Mouse (Mus musculus): ENCODE measurements around the gene Stt3b.

The Stt3b gene

DNA sequence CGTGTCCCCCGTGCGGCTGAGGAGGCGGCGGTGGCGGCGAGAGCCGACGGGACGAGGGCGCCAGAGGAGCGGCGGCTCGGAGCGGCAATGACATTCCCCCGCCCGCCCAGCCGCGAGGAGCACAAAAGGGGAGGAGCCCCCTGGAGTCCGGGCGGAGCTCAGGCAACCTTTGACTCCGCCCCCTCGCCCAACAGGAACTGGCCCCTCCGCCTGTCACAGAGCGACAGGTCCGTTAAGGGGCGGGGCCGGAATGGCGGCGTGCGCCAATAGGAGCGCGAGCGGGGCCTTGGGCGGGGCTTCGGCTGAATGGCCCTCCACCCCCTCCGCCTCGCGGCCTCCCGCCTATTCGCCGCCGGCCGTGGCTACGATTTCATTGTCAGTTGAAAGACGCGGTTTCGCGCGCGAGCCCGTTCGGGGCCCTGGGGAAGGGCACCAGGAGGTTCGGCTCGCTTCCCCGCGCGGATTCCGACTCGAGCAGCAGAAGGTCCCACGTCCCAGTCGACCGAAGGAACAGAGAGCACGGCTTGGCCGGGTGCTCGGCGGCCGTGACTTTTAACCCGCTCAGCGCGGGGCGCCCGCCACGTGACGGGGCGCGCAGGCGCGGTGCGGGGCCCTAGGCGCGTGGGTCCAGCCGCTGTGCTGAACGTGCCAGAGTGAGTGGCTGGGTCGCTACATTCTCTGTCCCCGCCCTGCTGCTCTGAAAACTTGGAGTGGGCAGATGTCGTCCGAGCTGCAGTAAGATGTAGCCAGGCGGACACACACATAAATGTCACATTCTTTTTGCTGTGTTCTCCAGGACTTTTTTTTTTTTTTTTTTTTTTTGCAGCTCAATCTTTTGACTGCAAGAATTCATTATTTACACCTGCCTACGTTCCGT lies at the start of gene Stt3b:
Gene Stt3b, minus strand, starts transcription at position 76 of the 877 bp plus-strand sequence.
- DNase-seq (ENCODE audit: low spot score in 2 of 2) = peak; percentile 99 to 100

DNA sequence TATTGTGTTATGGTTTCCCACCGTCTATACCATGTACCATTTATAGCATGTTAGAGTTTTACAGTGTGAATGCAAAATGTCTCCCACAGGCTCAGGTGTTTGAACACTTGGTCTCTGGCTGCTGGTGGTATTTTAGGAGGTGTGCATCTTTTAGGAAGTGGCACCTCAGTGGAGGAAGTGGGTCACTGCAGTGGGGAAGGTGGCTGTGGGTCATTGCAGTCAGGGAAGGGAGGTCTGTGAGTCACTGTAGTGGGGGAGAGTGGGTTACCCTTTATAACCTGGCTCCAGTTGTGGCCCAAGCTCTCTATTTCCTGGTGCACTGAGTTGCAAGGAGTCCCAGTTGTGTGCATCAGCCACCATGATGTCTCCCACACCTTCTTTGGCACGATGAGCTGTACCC lies 48.2 kb upstream of the Stt3b start:
- no peak for DNase-seq (ENCODE audit: low spot score in 2 of 2)

DNA sequence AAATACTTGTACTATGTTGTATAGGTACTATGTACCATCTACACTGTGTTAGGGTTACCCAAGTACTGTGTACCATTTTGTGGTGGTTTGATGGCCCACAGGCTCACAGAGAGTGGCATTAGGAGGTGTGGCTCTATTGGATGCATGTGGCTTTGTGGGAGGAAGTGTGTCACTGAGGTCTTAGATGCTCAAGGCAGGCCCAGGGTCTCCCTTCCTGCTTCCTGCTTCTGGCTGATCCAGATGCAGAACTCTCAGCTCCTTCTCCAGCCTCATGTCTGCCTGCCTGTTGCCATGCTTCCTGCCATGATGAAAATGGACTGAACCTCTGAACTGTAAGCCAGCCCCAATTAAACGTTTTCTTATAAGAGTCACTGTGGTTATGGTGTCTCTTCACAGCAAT lies 47.8 kb upstream of the Stt3b start:
- no peak for DNase-seq (ENCODE audit: low spot score in 2 of 2)

DNA sequence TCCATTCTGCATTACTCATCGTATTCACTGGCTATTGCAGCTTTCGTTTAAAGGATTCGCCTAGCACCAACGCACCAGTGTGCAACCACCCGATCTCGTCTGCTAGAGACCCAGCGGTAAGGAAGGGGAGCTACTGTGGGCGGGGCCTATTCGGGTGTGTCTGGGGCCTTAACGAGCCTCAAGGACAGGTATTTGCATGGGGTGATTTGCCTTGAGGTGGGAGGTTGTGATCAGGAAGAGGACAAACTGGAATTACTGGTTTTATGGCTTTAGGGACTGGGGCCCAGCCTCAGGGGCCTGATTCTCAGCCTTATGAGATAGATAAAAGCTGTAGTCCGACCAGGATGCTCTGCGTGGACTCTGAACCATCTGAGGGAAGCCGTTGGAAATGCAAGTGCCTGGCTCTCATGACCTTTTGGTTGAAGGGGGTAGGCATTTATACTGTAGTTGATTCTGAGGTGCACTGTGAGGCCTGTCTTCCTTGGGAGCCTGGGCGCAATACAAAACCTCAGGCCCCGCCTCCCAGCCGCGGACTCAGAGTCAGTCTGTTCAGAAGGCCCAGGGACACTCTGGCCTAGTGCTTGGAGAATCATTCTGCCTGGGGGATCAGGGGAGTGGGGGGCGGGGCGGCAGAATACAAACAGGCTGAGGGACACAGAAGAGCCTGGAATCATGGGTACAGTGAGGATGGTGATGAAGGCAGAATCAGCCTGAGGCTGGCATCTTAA lies 46.7 kb upstream of the Stt3b start:
- DNase-seq (ENCODE audit: low spot score in 2 of 2) = peak; percentile 69 to 80

DNA sequence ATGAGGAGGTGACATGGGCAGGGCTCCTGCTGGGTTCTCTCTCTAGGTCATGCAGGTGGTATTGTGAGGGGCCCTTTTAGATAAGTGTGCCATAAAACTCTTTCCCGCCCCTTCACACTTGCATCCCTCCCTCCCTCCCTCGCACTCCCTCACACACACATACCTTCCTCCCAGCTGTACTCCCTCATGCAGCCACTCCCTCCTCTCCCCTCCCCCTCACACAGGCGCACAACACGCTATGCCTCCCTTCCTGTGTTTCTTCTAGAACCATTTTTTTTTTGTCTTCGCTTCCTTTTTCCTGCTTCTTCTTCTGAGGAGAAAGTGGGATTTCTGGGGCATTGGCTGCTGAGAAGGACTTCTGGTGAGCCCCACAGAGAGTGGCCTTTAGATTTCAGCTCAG lies 45.8 kb upstream of the Stt3b start:
- DNase-seq (ENCODE audit: low spot score in 2 of 2) = peak in 1 of 2 experiments; percentile 27

DNA sequence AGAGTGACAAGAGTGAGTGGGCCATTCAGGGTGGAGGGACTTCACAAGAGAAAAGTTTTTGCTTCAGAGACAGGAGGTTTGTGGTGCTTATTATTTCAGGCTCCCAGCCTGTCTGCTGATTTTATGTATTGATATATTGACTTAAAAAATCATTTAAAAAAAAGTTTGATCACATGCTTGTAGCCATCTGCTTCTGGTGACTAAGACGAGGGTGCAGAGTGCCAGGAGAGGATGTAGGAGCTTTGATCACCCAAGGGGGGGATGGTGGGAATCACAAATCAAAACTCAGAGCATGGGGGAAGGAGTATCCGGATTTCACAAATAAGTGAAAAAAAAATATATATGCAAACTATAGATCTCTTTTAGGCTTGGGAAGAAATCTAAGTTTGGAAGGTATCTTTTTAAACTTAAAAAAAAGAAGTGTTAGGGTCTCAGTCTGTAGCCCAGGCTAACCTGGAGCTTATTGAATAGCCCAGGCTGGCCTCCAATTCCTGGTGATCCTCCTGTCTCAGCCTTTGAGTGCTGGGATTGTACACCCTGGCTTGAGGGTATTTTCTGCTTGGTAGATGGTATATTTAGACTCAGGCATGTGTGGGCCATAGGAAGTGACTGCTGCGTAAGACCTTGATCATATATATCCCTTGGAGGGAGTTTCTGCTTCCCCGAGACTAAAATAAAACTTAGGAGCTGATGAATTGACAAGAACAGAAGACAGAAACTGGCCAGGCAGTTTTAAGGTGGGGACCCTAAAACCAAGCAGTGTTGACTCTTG lies 39.7 kb upstream of the Stt3b start:
- DNase-seq (ENCODE audit: low spot score in 2 of 2) = no peak

DNA sequence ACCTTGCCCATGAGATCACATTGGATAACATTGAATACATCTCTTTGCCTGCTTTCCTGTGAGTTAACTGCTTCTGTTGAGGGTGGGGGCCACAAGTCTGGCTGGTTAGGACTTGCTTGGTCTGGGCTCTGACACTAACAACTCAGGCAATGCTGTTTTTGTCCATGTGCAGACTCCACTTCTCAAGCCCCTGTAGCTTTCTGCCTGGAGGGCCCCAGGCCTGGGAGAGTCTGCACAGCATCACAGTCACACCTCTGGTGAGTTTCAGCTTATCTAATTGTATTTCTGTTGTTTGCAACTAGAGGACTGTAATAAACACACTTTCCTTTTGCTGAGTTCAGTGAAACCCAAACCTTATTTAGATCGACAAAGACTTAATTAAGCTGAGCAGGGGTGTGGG lies 38.9 kb upstream of the Stt3b start:
- DNase-seq (ENCODE audit: low spot score in 2 of 2) = no peak

DNA sequence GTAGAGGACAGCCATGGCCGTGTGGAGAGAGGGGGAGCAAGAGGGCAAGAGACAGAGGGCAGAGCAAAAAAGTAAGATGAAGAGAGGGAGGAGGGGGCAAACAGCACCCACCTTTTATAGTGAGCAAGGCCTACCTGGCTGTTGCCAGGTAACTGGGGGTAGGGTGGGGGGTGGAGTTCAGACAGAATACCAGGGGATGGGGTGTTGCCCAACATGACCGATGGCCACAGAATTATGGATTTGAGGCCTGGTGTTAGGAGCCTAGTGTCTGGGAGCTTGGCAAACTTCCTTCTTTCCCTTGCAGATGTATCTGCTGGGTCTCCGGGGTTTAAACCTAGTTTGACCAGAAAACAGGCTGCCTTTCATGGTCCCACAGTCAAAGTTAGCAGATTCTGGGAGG lies 34.7 kb upstream of the Stt3b start:
- no peak for DNase-seq (ENCODE audit: low spot score in 2 of 2)

DNA sequence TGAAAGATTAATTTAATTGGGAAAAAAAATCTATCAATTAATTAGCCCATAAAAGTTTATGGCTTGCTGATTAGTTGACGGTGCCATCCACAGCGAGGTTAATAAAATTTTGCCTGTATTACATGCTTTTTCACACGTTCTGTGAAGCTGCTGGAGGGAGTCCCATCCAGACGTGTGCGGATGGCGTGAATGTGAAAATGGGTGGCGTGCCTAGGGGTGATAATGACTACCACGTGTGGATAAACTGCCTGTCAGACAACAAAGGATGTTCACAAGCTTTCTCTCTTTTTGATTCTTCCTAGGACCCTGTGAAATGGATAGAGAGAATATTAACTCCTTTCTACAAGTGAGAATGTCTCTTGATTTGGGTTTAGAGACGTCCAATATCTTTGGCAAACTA lies 31.4 kb upstream of the Stt3b start:
- DNase-seq (ENCODE audit: low spot score in 2 of 2) = no peak

DNA sequence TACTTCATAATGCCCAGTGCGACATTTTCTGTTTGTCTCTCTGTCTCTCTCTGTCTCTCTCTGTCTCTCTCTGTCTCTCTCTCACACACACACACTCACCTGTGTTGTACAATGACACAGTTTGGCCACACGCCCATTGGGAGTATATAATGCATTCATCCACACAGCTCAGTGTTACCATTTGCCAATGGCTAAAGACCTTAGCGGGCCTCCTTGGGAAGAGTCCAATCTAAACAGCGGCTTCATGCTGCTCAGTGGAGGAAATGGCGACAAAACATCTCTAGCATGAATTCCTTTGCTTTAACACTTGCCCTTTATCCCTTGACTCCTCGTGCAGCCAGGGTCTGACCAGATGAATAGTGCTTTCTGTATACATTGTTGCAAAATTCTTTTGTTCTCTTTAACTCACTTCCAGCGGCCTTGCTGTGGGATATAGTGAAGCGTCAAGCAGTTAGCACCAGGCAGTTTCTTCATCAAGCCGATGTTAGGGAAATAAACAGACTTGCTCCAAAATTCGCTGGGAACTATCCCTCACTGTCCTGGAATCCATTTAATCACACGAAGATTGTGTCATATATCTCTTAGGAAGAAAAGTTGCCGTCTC lies 30.1 kb upstream of the Stt3b start:
- DNase-seq (ENCODE audit: low spot score in 2 of 2) = no peak

DNA sequence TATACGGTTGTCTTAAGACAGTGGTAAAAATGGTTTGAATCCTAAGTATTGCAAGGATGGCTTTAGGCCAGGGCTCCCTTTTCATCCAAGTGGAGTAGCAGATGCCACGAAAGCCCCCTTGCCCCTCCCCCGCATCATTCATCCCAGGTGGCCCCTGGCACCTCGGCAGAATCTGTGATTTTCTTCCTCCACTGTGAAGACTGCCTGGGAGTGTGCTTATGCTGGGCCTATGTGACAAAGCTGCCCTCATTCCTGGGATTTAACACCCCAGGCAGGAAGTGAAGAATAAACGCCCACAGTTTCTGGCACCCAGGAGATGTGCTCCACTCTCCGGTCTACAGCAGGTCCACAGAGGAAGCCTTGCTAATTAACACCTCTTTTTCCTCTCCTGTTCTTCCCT lies 28.6 kb upstream of the Stt3b start:
- DNase-seq (ENCODE audit: low spot score in 2 of 2) = no peak

DNA sequence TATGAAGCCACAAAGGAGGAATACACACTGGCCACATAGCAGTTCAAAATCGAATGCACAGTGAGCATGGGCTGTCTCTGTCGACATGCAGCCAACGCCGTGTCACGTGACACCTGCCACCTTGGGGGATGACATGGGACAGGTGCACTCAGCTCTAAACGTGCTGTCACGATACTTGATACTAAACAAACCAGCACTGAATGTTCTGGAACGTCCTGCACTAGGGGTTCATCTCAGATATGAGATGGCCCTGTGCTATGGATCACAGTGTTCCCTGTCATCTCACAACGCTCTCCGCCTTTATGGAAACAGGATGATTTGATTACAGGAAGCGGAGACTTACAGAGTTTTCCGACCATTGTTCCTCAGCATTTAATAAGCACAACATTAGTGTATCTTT lies 22.8 kb upstream of the Stt3b start:
- DNase-seq (ENCODE audit: low spot score in 2 of 2) = no peak

DNA sequence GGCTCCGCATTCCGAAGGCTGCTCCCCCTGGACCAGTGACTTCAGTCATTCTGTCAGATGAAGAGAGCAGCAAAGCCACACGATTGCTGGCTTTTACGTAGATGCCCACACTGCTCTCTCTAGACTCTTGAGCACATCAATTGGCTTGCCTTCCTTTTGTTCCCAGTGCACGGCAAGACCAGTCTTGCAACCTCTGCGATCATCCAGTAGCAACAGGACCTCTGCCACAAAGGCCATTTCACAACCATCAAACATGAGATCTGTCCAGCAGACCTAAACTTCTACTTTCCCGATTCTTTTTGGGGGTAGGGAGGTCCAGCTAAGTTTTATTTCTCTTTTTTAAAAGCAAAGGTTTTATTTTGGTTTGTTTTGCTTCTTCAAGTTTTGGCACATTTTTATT lies 22.1 kb upstream of the Stt3b start:
- DNase-seq (ENCODE audit: low spot score in 2 of 2) = no peak

DNA sequence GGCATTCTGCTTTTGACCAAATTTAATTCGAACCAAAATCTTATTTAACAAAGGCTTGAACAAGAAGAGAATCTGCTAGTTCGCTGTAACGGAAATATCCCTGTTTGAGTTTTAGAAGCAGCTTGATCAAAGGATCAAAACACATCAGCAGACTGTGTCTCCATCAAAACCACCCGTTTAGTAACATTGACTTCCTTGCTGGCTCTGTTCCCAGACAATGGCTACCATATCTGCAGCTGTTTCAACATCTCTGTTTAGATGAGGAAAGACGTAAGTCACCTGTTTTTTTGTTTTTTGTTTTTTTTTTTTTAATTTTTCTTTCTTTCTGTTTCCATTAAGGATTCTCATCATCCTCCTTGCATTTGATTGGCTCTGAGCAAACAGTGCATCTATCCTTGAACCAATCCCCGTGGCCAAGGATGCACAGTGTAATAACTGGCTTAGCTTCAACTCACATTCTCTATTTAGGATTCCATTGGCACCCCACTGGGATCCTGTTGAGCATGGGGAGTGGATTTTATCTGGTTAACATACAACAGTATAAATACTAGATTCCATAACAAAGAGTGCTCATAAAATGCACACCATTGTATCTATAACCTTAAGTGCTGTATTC lies 20.7 kb upstream of the Stt3b start:
- no peak for DNase-seq (ENCODE audit: low spot score in 2 of 2)

DNA sequence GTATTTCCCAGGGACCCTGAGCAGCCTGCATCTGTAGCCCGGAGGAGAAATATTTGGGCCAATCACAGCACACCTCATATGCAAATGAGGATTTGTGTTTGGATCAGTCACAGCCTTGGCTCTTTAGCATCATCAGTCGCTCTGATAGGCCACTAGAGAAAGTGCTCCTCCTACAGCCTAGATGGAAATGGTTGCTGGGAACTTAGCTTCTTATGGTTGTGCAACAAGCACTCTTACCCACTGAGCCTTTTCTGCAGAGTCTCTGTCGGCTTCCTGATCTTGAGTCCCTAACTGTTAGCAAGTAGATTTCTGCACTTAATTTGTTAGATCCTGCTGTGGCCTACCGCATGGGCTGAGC lies 16.3 kb upstream of the Stt3b start:
- DNase-seq (ENCODE audit: low spot score in 2 of 2) = no peak

DNA sequence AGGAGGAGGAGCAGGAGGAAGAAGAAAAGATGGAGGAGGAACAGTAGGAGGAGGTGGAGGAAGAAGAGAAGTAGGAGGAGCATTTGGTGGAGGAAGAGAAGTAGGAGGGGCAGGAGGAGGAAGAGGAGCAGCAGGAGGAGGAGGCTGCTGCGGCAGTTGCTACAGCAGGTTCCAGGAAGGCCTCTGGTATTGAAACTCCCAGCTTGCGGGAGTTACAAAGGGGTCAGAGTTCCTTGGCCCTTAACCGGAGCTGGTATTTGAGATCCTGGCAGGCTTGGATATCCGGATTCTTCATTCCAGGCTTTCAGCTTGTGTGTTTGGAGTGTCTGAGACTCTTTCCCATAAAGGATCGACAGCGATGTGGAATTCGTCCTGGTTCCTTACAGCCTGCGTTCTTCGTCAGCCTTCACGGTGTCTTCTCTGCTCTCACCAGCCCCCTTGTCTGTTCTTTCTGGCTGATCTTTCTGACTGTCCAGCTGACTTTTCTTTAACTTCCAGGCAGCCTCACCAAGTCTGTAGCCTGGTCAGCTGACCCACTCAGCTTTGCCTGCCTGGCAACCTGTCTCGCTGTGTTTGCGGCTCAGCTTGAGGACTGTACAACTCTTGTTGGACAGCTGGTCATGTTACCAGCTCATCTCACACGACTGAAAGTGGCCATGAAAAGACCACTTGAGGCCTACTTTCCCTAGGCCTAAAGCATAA lies 15.8 kb upstream of the Stt3b start:
- DNase-seq (ENCODE audit: low spot score in 2 of 2) = no peak

DNA sequence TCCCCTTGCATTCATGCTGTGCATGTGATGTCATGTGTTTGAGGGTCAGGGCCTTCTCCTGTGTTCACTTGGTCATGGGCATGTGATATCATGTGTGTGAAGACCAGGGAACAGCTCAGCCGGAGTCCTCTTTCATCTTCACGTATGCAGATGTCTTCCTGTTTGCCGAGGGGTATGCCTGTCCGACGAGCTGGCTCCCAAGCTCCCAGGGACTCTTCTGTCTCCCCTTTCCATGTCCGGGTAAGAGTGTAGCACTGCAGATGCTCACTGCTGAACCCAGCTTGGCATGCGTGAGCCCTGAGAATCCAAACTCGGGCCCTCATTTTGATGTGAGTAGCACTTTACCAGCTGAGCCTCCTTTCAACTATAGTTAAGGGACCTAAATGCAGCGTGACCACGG lies 13.4 kb upstream of the Stt3b start:
- DNase-seq (ENCODE audit: low spot score in 2 of 2) = no peak

DNA sequence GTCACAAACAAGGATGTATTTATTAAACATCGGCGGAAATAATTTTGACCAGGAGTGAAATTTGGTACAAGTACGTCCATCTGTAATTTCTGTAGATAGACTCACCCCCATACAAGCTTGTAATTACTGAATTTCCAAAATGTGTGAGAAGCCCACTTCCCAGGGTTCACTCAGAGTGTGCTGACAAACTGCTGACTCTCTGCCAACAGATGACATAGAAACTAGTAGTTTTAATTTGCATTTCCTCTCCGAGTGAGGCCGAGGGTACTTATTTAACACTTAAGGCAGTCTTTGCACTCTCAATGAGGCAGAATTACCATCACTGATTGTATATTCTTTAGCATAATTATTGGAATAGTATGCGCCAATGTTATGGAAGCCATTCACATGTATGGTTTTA lies 12.2 kb upstream of the Stt3b start:
- no peak for DNase-seq (ENCODE audit: low spot score in 2 of 2)

DNA sequence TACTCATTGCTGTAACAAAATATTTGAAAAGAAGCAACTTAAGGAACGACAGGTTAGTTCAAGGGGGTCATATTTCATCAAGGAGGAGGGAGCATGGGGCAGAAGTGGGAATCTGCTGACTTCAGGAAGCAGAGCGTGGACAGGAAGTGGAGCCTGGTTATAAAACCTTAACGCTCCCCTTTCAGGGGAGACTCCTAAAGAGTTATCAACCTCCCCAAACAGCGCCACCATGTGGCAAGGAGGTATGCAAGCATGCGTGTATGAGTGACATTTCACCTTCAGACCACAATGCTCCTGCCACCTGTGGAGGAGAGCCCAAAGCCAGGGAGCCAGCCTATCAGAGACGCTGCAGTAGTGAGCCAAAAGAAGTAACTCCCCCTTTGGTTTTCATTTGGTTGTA lies 10.8 kb upstream of the Stt3b start:
- no peak for DNase-seq (ENCODE audit: low spot score in 2 of 2)

DNA sequence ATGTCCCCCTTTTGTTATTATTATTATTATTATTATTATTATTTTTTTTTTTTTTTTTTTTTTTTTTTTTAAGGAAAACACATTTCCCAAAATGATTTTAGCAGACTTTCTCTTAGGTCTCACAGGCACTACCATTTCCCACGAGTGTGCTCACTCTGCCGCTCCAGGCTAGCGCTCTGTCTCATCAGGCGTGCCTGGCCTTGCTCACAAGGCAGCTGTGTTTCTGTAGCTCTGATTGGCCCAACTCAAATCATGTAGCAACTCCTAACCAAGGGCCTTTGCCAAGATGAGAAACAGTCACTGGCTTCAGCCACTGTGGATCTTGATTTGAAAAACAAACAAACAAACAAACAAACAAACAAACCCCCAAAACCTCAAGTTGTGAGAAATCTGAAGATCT lies 9.9 kb upstream of the Stt3b start:
- peak in 1 of 2 experiments; percentile 30 for DNase-seq (ENCODE audit: low spot score in 2 of 2)

Data from urinary bladder, postnatal 36 days (tissue).